Mouse (Mus musculus): ENCODE data around the gene Nxph2. TPM values are rescaled to one million over a fixed set of nuclear protein-coding genes. Genes with fewer than 3 reads are reported as not detected.
"Not testable (repeated sequence)": the region's sequence is repeated elsewhere in the genome, so short reads cannot be mapped to it uniquely, and the experiment has no call there.

The Nxph2 gene
- 0.18 and 1.6 TPM in 2 replicates for polyA plus RNA-seq (2014; fragmentation: Nextera tagmentation; extraction: Ambion mirVana)

DNA sequence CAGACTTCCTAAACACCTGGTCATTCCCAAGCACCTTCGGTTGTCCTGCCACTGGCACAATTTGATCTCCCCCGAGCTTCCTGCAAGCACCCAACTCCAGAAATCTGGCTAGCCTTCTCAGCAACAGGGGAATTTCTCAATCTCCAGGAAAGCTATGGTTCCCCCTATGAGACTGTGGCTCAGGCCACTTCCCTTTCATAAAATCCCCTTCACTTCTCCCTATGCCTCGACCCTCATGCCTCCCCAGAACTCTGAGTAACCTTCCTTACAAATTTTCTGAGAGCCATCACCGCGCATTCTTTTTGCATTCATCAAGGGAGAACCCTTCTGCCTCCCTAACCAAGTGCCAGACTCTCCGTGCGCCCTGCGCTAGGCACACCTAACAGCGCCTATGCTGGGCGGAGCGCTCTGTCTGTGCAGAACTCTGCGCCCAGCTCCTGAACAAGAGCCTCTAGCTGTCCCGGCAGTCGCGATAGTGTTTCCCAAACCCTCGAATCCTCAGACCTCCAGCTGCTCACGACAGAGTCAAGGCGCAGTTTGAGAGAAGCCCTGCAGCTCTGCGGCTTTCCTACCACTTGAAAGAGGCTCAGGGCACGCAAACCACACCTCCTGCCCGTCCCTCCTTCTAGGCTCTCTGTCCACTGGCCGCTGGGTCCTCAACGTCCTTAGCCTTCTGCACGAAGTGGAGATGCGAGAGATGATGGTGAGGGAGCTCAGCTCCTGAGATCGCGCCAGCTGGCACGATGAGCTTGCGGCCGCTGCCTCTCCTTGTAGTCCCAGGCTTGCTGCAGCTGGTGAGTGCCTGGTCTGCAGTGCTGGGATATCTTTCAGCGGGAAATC, at the start of gene Nxph2:
TSS of gene Nxph2 (plus strand) at position 501 of the 840 bp plus-strand sequence.
- peak; percentile 80 for ATAC-seq (ENCODE audit: low FRiP score)
- Histone ChIP-seq H3K4me3 (ENCODE audit: low read depth, low read length) (peak within 1 kb of the TSS; percentile 28), H3K4me2 (replicated peaks; ENCODE audit: low read depth, low read length) (peak within 1 kb of the TSS; percentile 78), H3K36me3 (ENCODE audit: control insufficient read depth, insufficient read depth, low read length) (no peaks in the 10 kb centered on the region), H3K9me3 (ENCODE audit: control insufficient read depth, low read length) (no peaks in the 10 kb centered on the region), H3K4me1 (replicated peaks; ENCODE audit: control insufficient read depth, insufficient read depth, low read length) (no peaks in the 10 kb centered on the region), H3K9ac (ENCODE audit: low read depth, low read length) (peak within 1 kb of the TSS; percentile 47), H3K27ac (ENCODE audit: low read depth, low read length) (no peak within 1 kb of the TSS), H3K27me3 (ENCODE audit: control insufficient read depth, insufficient read depth, low read length) (no peaks in the 10 kb centered on the region)
- DNase-seq (ENCODE audit: low spot score), result peak; percentile 50
- 3% methylated on average over 31 of the region's 31 CpGs for WGBS

- not testable (repeated sequence) for H3K4me1 ChIP-seq (replicated peaks; ENCODE audit: control insufficient read depth, insufficient read depth, low read length); ATAC-seq (ENCODE audit: low FRiP score); H3K4me2 ChIP-seq (replicated peaks; ENCODE audit: low read depth, low read length); H3K27me3 ChIP-seq (ENCODE audit: control insufficient read depth, insufficient read depth, low read length); H3K27ac ChIP-seq (ENCODE audit: low read depth, low read length); H3K4me3 ChIP-seq (ENCODE audit: low read depth, low read length); H3K9me3 ChIP-seq (ENCODE audit: control insufficient read depth, low read length); H3K36me3 ChIP-seq (ENCODE audit: control insufficient read depth, insufficient read depth, low read length); H3K9ac ChIP-seq (ENCODE audit: low read depth, low read length)
- peak; percentile 15 for DNase-seq (ENCODE audit: low spot score)
- 54% methylated on average over 19 of the region's 19 CpGs for WGBS
Observed at GRCm38 (mm10) chr2:23290991-23291390, 30.1 kb upstream of the Nxph2 start.

- 18% methylated on average over 1 of the region's 1 CpGs for WGBS
- Histone ChIP-seq H3K27me3 (ENCODE audit: control insufficient read depth, insufficient read depth, low read length) (no peaks in the 10 kb centered on the region), H3K4me3 (ENCODE audit: low read depth, low read length) (no peak overlapping the region), H3K36me3 (ENCODE audit: control insufficient read depth, insufficient read depth, low read length) (no peaks in the 10 kb centered on the region), H3K9me3 (ENCODE audit: control insufficient read depth, low read length) (no peaks in the 10 kb centered on the region), H3K9ac (ENCODE audit: low read depth, low read length) (no peak overlapping the region), H3K4me1 (replicated peaks; ENCODE audit: control insufficient read depth, insufficient read depth, low read length) (no peaks in the 10 kb centered on the region), H3K4me2 (replicated peaks; ENCODE audit: low read depth, low read length) (no peak overlapping the region), H3K27ac (ENCODE audit: low read depth, low read length) (no peak overlapping the region)
- DNase-seq (ENCODE audit: low spot score) (no peak), ATAC-seq (ENCODE audit: low FRiP score) (no peak)
Observed at GRCm38 (mm10) chr2:23314869-23315268, 6.2 kb upstream of the Nxph2 start.

Other genes starting within 250 kb of the Nxph2 start
- gene Mastl, start 165.2 kb upstream of the Nxph2 start, polyA plus RNA-seq (2014; fragmentation: Nextera tagmentation; extraction: Ambion mirVana), result 11.9 and 13.4 TPM in 2 replicates
- 90.7 and 95.9 TPM in 2 replicates for gene Yme1l1, start 164.9 kb upstream of the Nxph2 start, polyA plus RNA-seq (2014; fragmentation: Nextera tagmentation; extraction: Ambion mirVana)
- not detected in 2 replicates for gene 4931423N10Rik, start 113.8 kb upstream of the Nxph2 start, polyA plus RNA-seq (2014; fragmentation: Nextera tagmentation; extraction: Ambion mirVana)

All from hindbrain, embryonic 11.5 days (tissue).